7 mouse cellular contexts compared by ENCODE assay signal in genomic region chr17:29238421-29238945, GRCm38 (mm10). TPM values are rescaled to one million over a fixed set of nuclear protein-coding genes. Genes with fewer than 3 reads are reported as not detected.
DNase-seq lines count a peak whose midpoint lies in the region; ATAC-seq lines count a peak whose summit lies in the region.

No protein-coding gene starts in this region.

- intact Hi-C loops in left cerebral cortex, postnatal 4 days (cut with DNase I): loop anchor here (5.0 kb wide), 1 partner anchor 61 kb away; no protein-coding TSS in a partner anchor

- no peaks in the 10 kb centered on the region for H3K9me3 ChIP-seq in embryonic facial prominence, embryonic 13.5 days
- H3K9me3 ChIP-seq in hindbrain, embryonic 11.5 days (ENCODE audit: control insufficient read depth, low read length): no peaks in the 10 kb centered on the region
- H3K9me3 ChIP-seq in midbrain, embryonic 13.5 days: no peaks in the 10 kb centered on the region

- DNase-seq in left cerebral cortex, postnatal 4 days: peak; percentile 44
- no peak for DNase-seq in left cerebral cortex, adult 11 months (ENCODE audit: low spot score)
- DNase-seq in hindbrain, embryonic 11.5 days (ENCODE audit: low spot score): peak; percentile 50
- DNase-seq in ovary, adult 18-20 months (ENCODE audit: low spot score): no peak

- H3K4me3 ChIP-seq in embryonic facial prominence, embryonic 13.5 days: peak overlapping the region; percentile 67
- peak overlapping the region; percentile 58 for H3K4me3 ChIP-seq in hindbrain, embryonic 11.5 days (ENCODE audit: low read depth, low read length)
- peak overlapping the region; percentile 61 for H3K4me3 ChIP-seq in midbrain, embryonic 13.5 days (replicated peaks)

- no peaks in the 10 kb centered on the region for H3K36me3 ChIP-seq in embryonic facial prominence, embryonic 13.5 days
- no peaks in the 10 kb centered on the region for H3K36me3 ChIP-seq in hindbrain, embryonic 11.5 days (ENCODE audit: control insufficient read depth, insufficient read depth, low read length)
- no peaks in the 10 kb centered on the region for H3K36me3 ChIP-seq in midbrain, embryonic 13.5 days

- 2% methylated on average over 23 of the region's 23 CpGs for WGBS in embryonic facial prominence, embryonic 13.5 days
- WGBS in hindbrain, embryonic 11.5 days: 2% methylated on average over 23 of the region's 23 CpGs
- WGBS in midbrain, embryonic 13.5 days: 2% methylated on average over 23 of the region's 23 CpGs

- H3K4me1 ChIP-seq in embryonic facial prominence, embryonic 13.5 days: peaks cover 37% of the 10 kb centered on the region
- H3K4me1 ChIP-seq in hindbrain, embryonic 11.5 days (replicated peaks; ENCODE audit: control insufficient read depth, insufficient read depth, low read length): peaks cover 13% of the 10 kb centered on the region
- H3K4me1 ChIP-seq in midbrain, embryonic 13.5 days (replicated peaks): peaks cover 43% of the 10 kb centered on the region

- H3K9ac ChIP-seq in embryonic facial prominence, embryonic 13.5 days: peak overlapping the region; percentile 75
- peak overlapping the region; percentile 57 for H3K9ac ChIP-seq in hindbrain, embryonic 11.5 days (ENCODE audit: low read depth, low read length)
- peak overlapping the region; percentile 73 for H3K9ac ChIP-seq in midbrain, embryonic 13.5 days (replicated peaks)

- H3K27me3 ChIP-seq in embryonic facial prominence, embryonic 13.5 days: peaks cover 53% of the 10 kb centered on the region
- peaks cover 15% of the 10 kb centered on the region for H3K27me3 ChIP-seq in hindbrain, embryonic 11.5 days (ENCODE audit: control insufficient read depth, insufficient read depth, low read length)
- H3K27me3 ChIP-seq in midbrain, embryonic 13.5 days: peaks cover 30% of the 10 kb centered on the region

- no peak; the same call in 1 of the 2 replicates for ATAC-seq in embryonic facial prominence, embryonic 13.5 days (ENCODE audit: insufficient number of reproducible peaks, insufficient read depth, low FRiP score, low TSS enrichment, low read depth)
- 0 out of 2 replicates have a peak, but pooled peaks have one; percentile 30 for ATAC-seq in hindbrain, embryonic 11.5 days (ENCODE audit: low FRiP score)
- ATAC-seq in midbrain, embryonic 13.5 days: peak; percentile 38
- ATAC-seq in monocyte, adult 5-6 weeks (replicated peaks; ENCODE audit: insufficient number of reproducible peaks, low FRiP score, low TSS enrichment, poor library complexity, severe bottlenecking): no peak

- H3K4me2 ChIP-seq in embryonic facial prominence, embryonic 13.5 days: peak overlapping the region; percentile 99
- H3K4me2 ChIP-seq in hindbrain, embryonic 11.5 days (replicated peaks; ENCODE audit: low read depth, low read length): peak overlapping the region; percentile 100
- peak overlapping the region; percentile 99 for H3K4me2 ChIP-seq in midbrain, embryonic 13.5 days (replicated peaks)

- H3K27ac ChIP-seq in embryonic facial prominence, embryonic 13.5 days: no peak overlapping the region
- no peak overlapping the region for H3K27ac ChIP-seq in hindbrain, embryonic 11.5 days (ENCODE audit: low read depth, low read length)
- peak overlapping the region; percentile 26; the same call in 1 of the 2 replicates for H3K27ac ChIP-seq in midbrain, embryonic 13.5 days

RNA-seq across cellular contexts. Expression of gene Cpne5, which starts 0.5 kb away (rescaled TPM):
- 10 to 100 TPM; 67.9 to 81.9 TPM for total RNA-seq in left cerebral cortex, postnatal 4 days (2021)
- 28.1 and 36.0 TPM in 2 replicates for polyA plus RNA-seq in embryonic facial prominence, embryonic 13.5 days (2015; fragmentation: Nextera tagmentation; extraction: Ambion mirVana)
- polyA plus RNA-seq in hindbrain, embryonic 11.5 days (2014; fragmentation: Nextera tagmentation; extraction: Ambion mirVana): 3.7 and 4.2 TPM in 2 replicates
- polyA plus RNA-seq in midbrain, embryonic 13.5 days (2015; fragmentation: Nextera tagmentation; extraction: Ambion mirVana): 20.5 and 22.0 TPM in 2 replicates
- 2.1 TPM in 1 of 3 replicates, not detected in the others for total RNA-seq in monocyte, adult 5-6 weeks (2017)

RNA-seq across cellular contexts. Expression of gene Ppil1, which starts 25.5 kb away (rescaled TPM):
- total RNA-seq in left cerebral cortex, postnatal 4 days (2021): 10 to 100 TPM; 35.1 to 40.5 TPM
- polyA plus RNA-seq in embryonic facial prominence, embryonic 13.5 days (2015; fragmentation: Nextera tagmentation; extraction: Ambion mirVana): 149 and 162 TPM in 2 replicates
- 128 and 142 TPM in 2 replicates for polyA plus RNA-seq in hindbrain, embryonic 11.5 days (2014; fragmentation: Nextera tagmentation; extraction: Ambion mirVana)
- 120 and 128 TPM in 2 replicates for polyA plus RNA-seq in midbrain, embryonic 13.5 days (2015; fragmentation: Nextera tagmentation; extraction: Ambion mirVana)
- total RNA-seq in monocyte, adult 5-6 weeks (2017): 12.7 to 24.2 TPM (median 17.9 TPM) in 3 replicates

RNA-seq across cellular contexts. Expression of gene BC004004, which starts 30.1 kb away (rescaled TPM):
- 100 to 1,000 TPM; 102 to 107 TPM for total RNA-seq in left cerebral cortex, postnatal 4 days (2021)
- 66.7 and 71.3 TPM in 2 replicates for polyA plus RNA-seq in embryonic facial prominence, embryonic 13.5 days (2015; fragmentation: Nextera tagmentation; extraction: Ambion mirVana)
- polyA plus RNA-seq in hindbrain, embryonic 11.5 days (2014; fragmentation: Nextera tagmentation; extraction: Ambion mirVana): 75.5 and 79.4 TPM in 2 replicates
- polyA plus RNA-seq in midbrain, embryonic 13.5 days (2015; fragmentation: Nextera tagmentation; extraction: Ambion mirVana): 99.1 and 105 TPM in 2 replicates
- 67.0 to 84.4 TPM (median 75.3 TPM) in 3 replicates for total RNA-seq in monocyte, adult 5-6 weeks (2017)

Comparison
In these comparisons a context has a peak if more than half of its experiments do, and no peak if none do; other contexts are left out.
1. DNase-seq: peak in left cerebral cortex, postnatal 4 days (single experiment) and hindbrain, embryonic 11.5 days (single experiment); none in left cerebral cortex, adult 11 months (single experiment) and ovary, adult 18-20 months (single experiment).
2. ATAC-seq: peak in hindbrain, embryonic 11.5 days (single experiment) and midbrain, embryonic 13.5 days (single experiment); none in embryonic facial prominence, embryonic 13.5 days (single experiment) and monocyte, adult 5-6 weeks (single experiment).
3. Peak in every context shown above with its lines, with median percentiles within 50 percentile points of each other: H3K4me2 ChIP-seq, H3K4me3 ChIP-seq and H3K9ac ChIP-seq.